Mouse (Mus musculus): ENCODE measurements around the gene Mfap5.
"Not testable (repeated sequence)": the region's sequence is repeated elsewhere in the genome, so short reads cannot be mapped to it uniquely, and the experiment has no call there.

Gene Mfap5

GRCm38 (mm10) chr6:122505545-122505944 is at the start of gene Mfap5:
Gene Mfap5 (plus strand): TSS chr6:122505845.
- no peak for DNase-seq

- DNase-seq = no peak
These were observed 46.5 kb upstream of the Mfap5 start for GRCm38 (mm10) chr6:122458946-122459693.

- no peak for DNase-seq
These were observed 39.4 kb upstream of the Mfap5 start for GRCm38 (mm10) chr6:122466092-122466713.

- no peak for DNase-seq
These were observed 36.5 kb upstream of the Mfap5 start for GRCm38 (mm10) chr6:122469030-122469640.

- DNase-seq = no peak
These were observed 35.4 kb upstream of the Mfap5 start for GRCm38 (mm10) chr6:122470240-122470639.

- DNase-seq = not testable (repeated sequence)
These were observed 34.2 kb upstream of the Mfap5 start for GRCm38 (mm10) chr6:122471461-122471860.

GRCm38 (mm10) chr6:122478062-122478461 is 27.6 kb upstream of the Mfap5 start:
- no peak for DNase-seq

GRCm38 (mm10) chr6:122485401-122486296 is 20.0 kb upstream of the Mfap5 start:
- DNase-seq = no peak

GRCm38 (mm10) chr6:122486297-122487117 is 19.1 kb upstream of the Mfap5 start:
- DNase-seq = no peak

GRCm38 (mm10) chr6:122490929-122491512 is 14.6 kb upstream of the Mfap5 start:
- DNase-seq = no peak

- no peak for DNase-seq
These were observed 14.1 kb upstream of the Mfap5 start for GRCm38 (mm10) chr6:122491557-122491956.

- DNase-seq = no peak
These were observed 13.2 kb upstream of the Mfap5 start for GRCm38 (mm10) chr6:122492479-122492878.

GRCm38 (mm10) chr6:122493799-122494472 is 11.7 kb upstream of the Mfap5 start:
- DNase-seq = no peak

GRCm38 (mm10) chr6:122495082-122495881 is 10.4 kb upstream of the Mfap5 start:
- no peak for DNase-seq

GRCm38 (mm10) chr6:122496501-122496900 is 9.1 kb upstream of the Mfap5 start:
- no peak for DNase-seq

GRCm38 (mm10) chr6:122498661-122499060 is 7.0 kb upstream of the Mfap5 start, which contains the start of gene Rimklb:
Gene Rimklb (minus strand): TSS chr6:122498761.
- no peak for DNase-seq

GRCm38 (mm10) chr6:122505041-122505440 is 604 bp upstream of the Mfap5 start:
- DNase-seq = no peak

- no peak for DNase-seq
These were observed 2.8 kb downstream of the Mfap5 start for GRCm38 (mm10) chr6:122508494-122508893.

GRCm38 (mm10) chr6:122512914-122513878 is 7.6 kb downstream of the Mfap5 start:
- DNase-seq = no peak
